Mouse (Mus musculus): ENCODE measurements around the gene Nop53. TPM values are rescaled to one million over a fixed set of nuclear protein-coding genes. Genes with fewer than 3 reads are reported as not detected.
A peak's percentile ranks its signal among the peaks of the same experiment; 100 is the strongest.

Nop53 gene
- polyA plus RNA-seq, 1 experiment = 283 TPM

DNA sequence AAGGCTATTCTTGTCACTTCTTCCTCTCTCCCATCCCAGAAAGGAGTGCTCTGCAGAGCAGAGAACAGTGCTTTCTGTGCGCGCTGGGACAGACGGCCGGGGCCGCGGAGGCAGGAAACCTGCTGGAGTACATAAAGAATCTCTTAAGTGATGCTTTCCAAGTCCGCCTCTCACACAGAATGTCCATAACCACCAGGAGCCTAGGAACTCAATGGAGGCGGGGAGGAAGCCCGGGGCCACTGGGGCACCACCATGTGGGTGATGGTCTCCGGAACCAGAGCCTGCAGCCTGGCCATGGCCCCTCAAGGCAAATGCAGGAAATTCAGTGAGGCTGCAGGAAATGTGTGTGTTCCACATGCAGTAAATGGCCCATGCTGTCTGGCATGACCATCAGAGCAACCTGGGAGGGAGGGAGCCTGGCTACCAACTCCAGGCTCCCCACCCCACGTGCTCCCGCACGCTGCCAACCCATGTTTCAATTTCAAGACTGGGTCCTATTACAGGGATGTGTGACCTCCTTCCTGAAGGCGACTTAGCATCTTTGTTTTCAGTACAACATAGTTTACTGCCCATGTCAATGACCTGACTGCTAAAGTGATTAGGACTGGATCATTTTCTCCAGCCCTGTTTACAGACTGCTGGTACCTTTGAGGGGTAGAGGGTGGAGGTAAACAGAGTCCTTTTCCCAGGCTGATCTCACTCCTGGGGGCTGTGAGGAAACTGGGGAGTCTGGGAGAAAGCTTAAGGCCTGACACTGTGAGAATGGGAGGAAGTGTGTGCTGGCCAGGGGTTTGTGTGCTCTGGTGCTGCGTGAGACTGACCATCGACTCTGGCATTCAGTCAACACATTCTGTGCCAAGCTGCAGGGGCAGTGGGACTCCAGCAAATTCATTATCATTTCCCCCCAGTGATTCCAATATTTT is 12.2 kb downstream of the Nop53 start:
- no peaks in the 10 kb centered on the region for H3K4me1 ChIP-seq (ENCODE audit: control insufficient read depth, insufficient read depth, low read length)
- H3K4me3 ChIP-seq (ENCODE audit: low read depth, low read length) = no peak overlapping the region
- H3K27ac ChIP-seq (ENCODE audit: insufficient read depth, low read length) = no peak overlapping the region
- TF ChIP-seq POLR2A (IDR thresholded peaks at IDR 0.05; ENCODE audit: insufficient read depth, low read length) (no peak), EP300 (IDR thresholded peaks at IDR 0.05; ENCODE audit: insufficient read depth, low read depth, low read length) (no peak), CTCF (IDR thresholded peaks at IDR 0.05; ENCODE audit: low read depth, low read length) (no peak)
- H3K9ac ChIP-seq (ENCODE audit: low read depth, poor library complexity, severe bottlenecking) = no peak overlapping the region
- H3K36me3 ChIP-seq (ENCODE audit: control insufficient read depth, insufficient read depth, low read length, poor library complexity, severe bottlenecking) = peaks cover 20% of the 10 kb centered on the region
- no peaks in the 10 kb centered on the region for H3K27me3 ChIP-seq (ENCODE audit: control insufficient read depth, insufficient read depth, low read length, poor library complexity, severe bottlenecking)
- no peaks in the 10 kb centered on the region for H3K9me3 ChIP-seq (replicated peaks; ENCODE audit: control insufficient read depth, insufficient read depth, low read length, poor library complexity, severe bottlenecking)

DNA sequence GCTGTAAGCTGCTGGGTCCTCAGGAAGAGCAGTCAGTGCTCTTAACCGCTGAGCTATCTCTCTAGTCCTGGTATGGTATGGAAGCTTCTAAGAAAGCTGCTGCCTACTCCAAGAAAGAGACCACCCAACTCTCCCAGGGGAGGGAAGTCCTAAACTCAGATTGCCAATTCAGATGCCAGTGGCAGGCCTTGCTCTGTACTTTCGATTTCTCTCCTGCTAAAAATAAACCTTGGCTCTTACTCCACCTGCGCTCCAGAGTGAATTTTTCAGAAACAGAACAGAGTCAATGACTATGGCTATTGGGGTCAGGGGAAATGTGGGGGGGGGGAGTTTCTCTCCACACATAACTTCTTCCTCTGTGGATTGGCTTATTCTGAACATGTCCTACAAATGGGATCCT is 14.2 kb downstream of the Nop53 start:
- H3K4me3 ChIP-seq (ENCODE audit: low read depth, low read length) = no peak overlapping the region
- H3K9ac ChIP-seq (ENCODE audit: low read depth, poor library complexity, severe bottlenecking) = no peak overlapping the region

DNA sequence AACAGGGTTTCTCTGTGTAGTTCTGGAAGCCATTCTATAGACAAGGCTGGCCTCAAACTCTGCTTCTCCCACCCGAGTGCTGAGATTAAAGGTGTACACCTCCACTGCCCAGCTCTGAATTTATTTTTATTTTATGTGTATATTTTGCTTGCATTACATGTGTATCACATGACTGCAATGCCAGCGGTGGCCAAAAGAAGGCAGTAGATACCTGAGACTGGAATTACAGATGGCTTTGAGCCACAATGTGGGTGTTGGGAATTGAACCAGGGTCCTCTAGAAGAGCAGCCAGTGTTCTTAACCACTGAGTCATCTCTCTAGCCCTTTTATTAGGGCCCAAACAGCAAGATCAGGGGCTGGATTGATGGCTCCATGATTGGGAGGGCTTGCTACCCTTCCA is 15.3 kb downstream of the Nop53 start:
- Histone ChIP-seq H3K4me1 (ENCODE audit: control insufficient read depth, insufficient read depth, low read length) (no peaks in the 10 kb centered on the region), H3K9ac (ENCODE audit: low read depth, poor library complexity, severe bottlenecking) (no peak overlapping the region), H3K9me3 (replicated peaks; ENCODE audit: control insufficient read depth, insufficient read depth, low read length, poor library complexity, severe bottlenecking) (no peaks in the 10 kb centered on the region), H3K27me3 (ENCODE audit: control insufficient read depth, insufficient read depth, low read length, poor library complexity, severe bottlenecking) (no peaks in the 10 kb centered on the region), H3K4me3 (ENCODE audit: low read depth, low read length) (no peak overlapping the region), H3K36me3 (ENCODE audit: control insufficient read depth, insufficient read depth, low read length, poor library complexity, severe bottlenecking) (no peaks in the 10 kb centered on the region), H3K27ac (ENCODE audit: insufficient read depth, low read length) (no peak overlapping the region)
- TF ChIP-seq EP300 (IDR thresholded peaks at IDR 0.05; ENCODE audit: insufficient read depth, low read depth, low read length) = no peak
- no peak for TF ChIP-seq POLR2A (IDR thresholded peaks at IDR 0.05; ENCODE audit: insufficient read depth, low read length)
- no peak for TF ChIP-seq CTCF (IDR thresholded peaks at IDR 0.05; ENCODE audit: low read depth, low read length)

More for the DNA sequence above, 14.2 kb downstream of the Nop53 start:
- Histone ChIP-seq H3K27me3 (ENCODE audit: control insufficient read depth, insufficient read depth, low read length, poor library complexity, severe bottlenecking) (no peaks in the 10 kb centered on the region), H3K27ac (ENCODE audit: insufficient read depth, low read length) (no peak overlapping the region), H3K4me1 (ENCODE audit: control insufficient read depth, insufficient read depth, low read length) (no peaks in the 10 kb centered on the region), H3K9me3 (replicated peaks; ENCODE audit: control insufficient read depth, insufficient read depth, low read length, poor library complexity, severe bottlenecking) (no peaks in the 10 kb centered on the region), H3K36me3 (ENCODE audit: control insufficient read depth, insufficient read depth, low read length, poor library complexity, severe bottlenecking) (no peaks in the 10 kb centered on the region)
- TF ChIP-seq EP300 (IDR thresholded peaks at IDR 0.05; ENCODE audit: insufficient read depth, low read depth, low read length) (no peak), POLR2A (IDR thresholded peaks at IDR 0.05; ENCODE audit: insufficient read depth, low read length) (no peak), CTCF (IDR thresholded peaks at IDR 0.05; ENCODE audit: low read depth, low read length) (no peak)

DNA sequence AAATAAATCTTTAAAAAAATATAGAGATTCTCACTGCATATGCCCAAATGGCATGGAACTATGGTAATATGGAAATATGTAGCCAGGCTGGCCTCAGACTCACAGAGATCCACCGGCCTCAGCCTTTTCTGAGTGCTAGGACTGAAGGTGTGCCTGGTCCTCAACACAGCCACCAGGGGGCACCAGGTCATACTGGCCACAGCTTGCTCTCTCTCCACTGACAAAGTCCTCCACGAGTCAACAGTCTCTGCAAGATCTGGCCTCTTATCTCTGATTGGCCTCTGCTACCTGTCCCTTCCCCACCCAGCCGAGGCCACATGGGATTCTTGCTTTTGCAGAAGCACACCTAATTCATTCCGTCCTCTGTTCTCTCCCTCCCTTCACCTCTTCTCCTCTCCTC is 16.0 kb downstream of the Nop53 start:
- peak; percentile 91 for TF ChIP-seq CTCF (IDR thresholded peaks at IDR 0.05; ENCODE audit: low read depth, low read length)
- no peak for TF ChIP-seq EP300 (IDR thresholded peaks at IDR 0.05; ENCODE audit: insufficient read depth, low read depth, low read length)
- TF ChIP-seq POLR2A (IDR thresholded peaks at IDR 0.05; ENCODE audit: insufficient read depth, low read length) = no peak
- no peak overlapping the region for H3K27ac ChIP-seq (ENCODE audit: insufficient read depth, low read length)
- no peaks in the 10 kb centered on the region for H3K4me1 ChIP-seq (ENCODE audit: control insufficient read depth, insufficient read depth, low read length)
- H3K9me3 ChIP-seq (replicated peaks; ENCODE audit: control insufficient read depth, insufficient read depth, low read length, poor library complexity, severe bottlenecking) = no peaks in the 10 kb centered on the region
- no peaks in the 10 kb centered on the region for H3K36me3 ChIP-seq (ENCODE audit: control insufficient read depth, insufficient read depth, low read length, poor library complexity, severe bottlenecking)
- no peak overlapping the region for H3K4me3 ChIP-seq (ENCODE audit: low read depth, low read length)
- no peaks in the 10 kb centered on the region for H3K27me3 ChIP-seq (ENCODE audit: control insufficient read depth, insufficient read depth, low read length, poor library complexity, severe bottlenecking)
- no peak overlapping the region for H3K9ac ChIP-seq (ENCODE audit: low read depth, poor library complexity, severe bottlenecking)

DNA sequence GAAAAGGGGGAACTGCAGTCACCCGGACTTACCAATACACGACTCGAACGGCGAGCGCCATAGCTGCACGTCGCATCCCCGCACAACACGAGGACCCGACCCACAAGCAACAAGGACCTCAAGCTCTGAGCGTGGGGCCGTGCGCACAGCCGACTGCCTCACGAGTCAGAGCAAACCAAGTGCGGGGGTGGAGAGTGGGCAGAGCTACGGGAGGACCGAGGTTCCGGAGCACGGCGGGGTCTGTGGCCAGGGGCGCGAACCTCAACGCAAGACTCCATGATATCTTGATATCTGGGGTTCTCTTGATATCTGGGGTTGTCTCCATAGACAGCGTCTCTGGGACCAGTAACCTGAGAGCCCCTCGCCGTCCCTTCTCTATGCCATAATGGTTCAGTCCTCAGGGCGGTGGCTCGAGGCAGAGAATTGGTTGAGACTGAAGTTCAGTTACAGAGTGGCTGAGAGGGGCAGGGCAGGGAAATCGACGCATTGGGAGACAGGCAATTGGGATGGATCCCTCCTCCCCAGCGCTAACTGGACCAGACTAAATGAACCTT is 23.6 kb downstream of the Nop53 start, which contains the start of gene Selenow:
Selenow (minus strand) TSS at position 183 of the 554 bp plus-strand sequence.
- Histone ChIP-seq H3K9ac (ENCODE audit: low read depth, poor library complexity, severe bottlenecking) (peak within 1 kb of the TSS; percentile 62), H3K36me3 (ENCODE audit: control insufficient read depth, insufficient read depth, low read length, poor library complexity, severe bottlenecking) (peaks cover 14% of the 10 kb centered on the region), H3K4me3 (ENCODE audit: low read depth, low read length) (peak within 1 kb of the TSS; percentile 96), H3K4me1 (ENCODE audit: control insufficient read depth, insufficient read depth, low read length) (peaks cover 3% of the 10 kb centered on the region), H3K27me3 (ENCODE audit: control insufficient read depth, insufficient read depth, low read length, poor library complexity, severe bottlenecking) (no peaks in the 10 kb centered on the region), H3K27ac (ENCODE audit: insufficient read depth, low read length) (no peak within 1 kb of the TSS), H3K9me3 (replicated peaks; ENCODE audit: control insufficient read depth, insufficient read depth, low read length, poor library complexity, severe bottlenecking) (no peaks in the 10 kb centered on the region)
- TF ChIP-seq POLR2A (IDR thresholded peaks at IDR 0.05; ENCODE audit: insufficient read depth, low read length) (peak; percentile 86), EP300 (IDR thresholded peaks at IDR 0.05; ENCODE audit: insufficient read depth, low read depth, low read length) (0 out of 2 replicates have a peak, but pooled peaks have one; percentile 42), CTCF (IDR thresholded peaks at IDR 0.05; ENCODE audit: low read depth, low read length) (no peak)

DNA sequence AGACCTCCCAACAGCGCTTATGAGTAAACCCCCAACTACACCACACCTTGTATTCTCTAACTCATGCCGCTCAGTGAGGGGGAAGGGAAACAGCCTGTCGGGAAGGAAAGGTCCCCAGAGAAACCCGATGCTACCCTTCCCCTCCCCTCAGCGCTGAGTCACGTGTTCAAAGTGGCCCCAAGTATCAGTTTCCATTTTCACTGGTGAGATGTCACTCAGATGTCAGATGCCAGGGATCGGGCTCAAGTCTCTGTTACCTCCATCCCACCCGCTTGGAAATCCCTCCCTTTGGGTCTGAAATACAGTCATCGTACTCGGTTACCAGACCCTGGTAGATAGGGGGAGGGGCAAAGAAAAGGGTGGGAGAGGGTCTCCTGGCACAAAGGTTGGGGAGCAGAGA is 24.1 kb downstream of the Nop53 start:
- H3K36me3 ChIP-seq (ENCODE audit: control insufficient read depth, insufficient read depth, low read length, poor library complexity, severe bottlenecking) = peaks cover 14% of the 10 kb centered on the region
- H3K27me3 ChIP-seq (ENCODE audit: control insufficient read depth, insufficient read depth, low read length, poor library complexity, severe bottlenecking) = no peaks in the 10 kb centered on the region
- no peak overlapping the region for H3K27ac ChIP-seq (ENCODE audit: insufficient read depth, low read length)
- H3K9me3 ChIP-seq (replicated peaks; ENCODE audit: control insufficient read depth, insufficient read depth, low read length, poor library complexity, severe bottlenecking) = no peaks in the 10 kb centered on the region
- H3K4me3 ChIP-seq (ENCODE audit: low read depth, low read length) = peak overlapping the region; percentile 96
- H3K4me1 ChIP-seq (ENCODE audit: control insufficient read depth, insufficient read depth, low read length) = peaks cover 3% of the 10 kb centered on the region
- H3K9ac ChIP-seq (ENCODE audit: low read depth, poor library complexity, severe bottlenecking) = peak overlapping the region; percentile 62
- TF ChIP-seq EP300 (IDR thresholded peaks at IDR 0.05; ENCODE audit: insufficient read depth, low read depth, low read length) = 0 out of 2 replicates have a peak, but pooled peaks have one; percentile 34
- TF ChIP-seq POLR2A (IDR thresholded peaks at IDR 0.05; ENCODE audit: insufficient read depth, low read length) = no peak
